Mouse (Mus musculus): ENCODE results near the gene Klhl29.
"Not testable (repeated sequence)": the region's sequence is repeated elsewhere in the genome, so short reads cannot be mapped to it uniquely, and the experiment has no call there.

- not testable (repeated sequence) for TF ChIP-seq POLR2A (IDR thresholded peaks at IDR 0.05; ENCODE audit: insufficient read length, low read depth); USF1 (IDR thresholded peaks at IDR 0.05; ENCODE audit: low read depth); MYOG (IDR thresholded peaks at IDR 0.05; ENCODE audit: control insufficient read depth in 1 of 3, insufficient read depth in 1 of 3, insufficient read length in 2 of 3, low read depth in 2 of 3); MAX (IDR thresholded peaks at IDR 0.05; ENCODE audit: low read depth)
Measured at GRCm38 (mm10) chr12:5344457-5344856, 31.0 kb downstream of the Klhl29 start.

Measured in myocyte (in vitro differentiated cells).